Mouse (Mus musculus) hindbrain, embryonic 15.5 days (tissue): ENCODE measurements around the gene Nav2. TPM values are rescaled to one million over a fixed set of nuclear protein-coding genes. Genes with fewer than 3 reads are reported as not detected.

Experiments used
- ATAC-seq: fragments of 200-750 bp; cut with Nextera tagmentation; 2 replicates; pipeline ENCODE4 v1.8.0; 2017; ENCODE audit warnings: low read depth, moderate number of reproducible peaks, moderate TSS enrichment; ENCODE audit not compliant: low FRiP score
- H3K27ac ChIP-seq: fragments of 300-500 bp; sonication (generic); replicated peaks from 2 replicates; pipeline ENCODE4 v1.5.1; 2015; ENCODE audit warnings: mild to moderate bottlenecking, inconsistent platforms
- H3K27me3 ChIP-seq: fragments of 300-500 bp; sonication (generic); 2 replicates; pipeline ENCODE4 v1.6.1; 2015; ENCODE audit warnings: control low read depth, inconsistent platforms
- H3K36me3 ChIP-seq: fragments of 300-500 bp; sonication (generic); 2 replicates; pipeline ENCODE4 v1.6.1; 2015; ENCODE audit warnings: control low read depth, inconsistent platforms
- H3K4me1 ChIP-seq: fragments of 300-500 bp; sonication (generic); replicated peaks from 2 replicates; pipeline ENCODE4 v1.6.1; 2015; ENCODE audit warnings: control low read depth, inconsistent platforms
- H3K4me2 ChIP-seq: fragments of 300-500 bp; sonication (generic); 2 replicates; pipeline ENCODE4 v1.6.1; 2015; ENCODE audit warnings: moderate library complexity, mild to moderate bottlenecking, inconsistent platforms
- H3K4me3 ChIP-seq: fragments of 300-500 bp; sonication (generic); 2 replicates; pipeline ENCODE4 v1.5.1; 2015; ENCODE audit warnings: mild to moderate bottlenecking, inconsistent platforms
- H3K9ac ChIP-seq: fragments of 300-500 bp; sonication (generic); 2 replicates; pipeline ENCODE4 v1.6.1; 2015; ENCODE audit warnings: inconsistent platforms
- H3K9me3 ChIP-seq: fragments of 300-500 bp; sonication (generic); 2 replicates; pipeline ENCODE4 v1.6.1; 2016; ENCODE audit warnings: control low read depth, inconsistent platforms
- WGBS: fragments of 180-500 bp; shearing (Covaris S2); methylation state at CpG from one replicate; pipeline ENCODE4 v1.1.7; 2015; 5-methylcytosine and 5-hydroxymethylcytosine counted together
- polyA plus RNA-seq: library from polyadenylated mRNA; unstranded; fragments of >200 nt; fragmentation: Nextera tagmentation; extraction: Ambion mirVana; gene quantifications from 2 replicates; pipeline ENCODE4 v1.2.1, GENCODE M21; 2015

The Nav2 gene
- polyA plus RNA-seq, 1 experiment from 2014 or later, result 24.7 TPM

- no peak overlapping the region for H3K4me3 ChIP-seq
- no peak overlapping the region for H3K4me2 ChIP-seq
- WGBS, result 3% methylated on average over 6 of the region's 6 CpGs
- peaks cover 2% of the 10 kb centered on the region for H3K27me3 ChIP-seq
- peaks cover 25% of the 10 kb centered on the region for H3K4me1 ChIP-seq
- H3K9ac ChIP-seq, result no peak overlapping the region
- no peaks in the 10 kb centered on the region for H3K9me3 ChIP-seq
- H3K27ac ChIP-seq, result no peak overlapping the region
- H3K36me3 ChIP-seq, result no peaks in the 10 kb centered on the region
- ATAC-seq, result no peak
These were observed 14.4 kb upstream of the Nav2 start for GRCm38 (mm10) chr7:48894152-48894551.

GRCm38 (mm10) chr7:48894763-48895162 is 13.8 kb upstream of the Nav2 start:
- Histone ChIP-seq H3K9me3 (no peaks in the 10 kb centered on the region), H3K4me3 (no peak overlapping the region), H3K9ac (no peak overlapping the region), H3K27ac (no peak overlapping the region), H3K4me1 (peaks cover 25% of the 10 kb centered on the region), H3K27me3 (peaks cover 5% of the 10 kb centered on the region), H3K4me2 (no peak overlapping the region), H3K36me3 (no peaks in the 10 kb centered on the region)
- 81% methylated on average over 6 of the region's 6 CpGs for WGBS
- ATAC-seq, result no peak

- H3K36me3 ChIP-seq, result no peaks in the 10 kb centered on the region
- H3K4me3 ChIP-seq, result no peak overlapping the region
- WGBS, result 78% methylated on average over 4 of the region's 4 CpGs
- H3K27ac ChIP-seq, result no peak overlapping the region
- H3K4me2 ChIP-seq, result no peak overlapping the region
- H3K9me3 ChIP-seq, result no peaks in the 10 kb centered on the region
- H3K4me1 ChIP-seq, result peaks cover 25% of the 10 kb centered on the region
- no peak overlapping the region for H3K9ac ChIP-seq
- no peak for ATAC-seq
- peaks cover 7% of the 10 kb centered on the region for H3K27me3 ChIP-seq
These were observed 13.0 kb upstream of the Nav2 start for GRCm38 (mm10) chr7:48895475-48895874.

GRCm38 (mm10) chr7:48896051-48896450 is 12.5 kb upstream of the Nav2 start:
- Histone ChIP-seq H3K27ac (no peak overlapping the region), H3K4me3 (no peak overlapping the region), H3K27me3 (peaks cover 7% of the 10 kb centered on the region), H3K36me3 (no peaks in the 10 kb centered on the region), H3K9ac (no peak overlapping the region), H3K9me3 (no peaks in the 10 kb centered on the region), H3K4me2 (no peak overlapping the region), H3K4me1 (peaks cover 21% of the 10 kb centered on the region)
- no peak for ATAC-seq
- 85% methylated on average over 4 of the region's 4 CpGs for WGBS

- H3K4me2 ChIP-seq, result peak overlapping the region; percentile 13; the same call in 1 of the 2 replicates
- WGBS, result 26% methylated on average over 24 of the region's 24 CpGs
- ATAC-seq, result no peak
- H3K27me3 ChIP-seq, result peaks cover 7% of the 10 kb centered on the region
- no peaks in the 10 kb centered on the region for H3K36me3 ChIP-seq
- peaks cover 24% of the 10 kb centered on the region for H3K4me1 ChIP-seq
- no peak overlapping the region for H3K27ac ChIP-seq
- no peak overlapping the region for H3K4me3 ChIP-seq
- no peak overlapping the region for H3K9ac ChIP-seq
- no peaks in the 10 kb centered on the region for H3K9me3 ChIP-seq
These were observed 10.9 kb upstream of the Nav2 start for GRCm38 (mm10) chr7:48897539-48898163.

GRCm38 (mm10) chr7:48898416-48898815 is 10.1 kb upstream of the Nav2 start:
- H3K27ac ChIP-seq, result no peak overlapping the region
- 63% methylated on average over 9 of the region's 9 CpGs for WGBS
- no peaks in the 10 kb centered on the region for H3K9me3 ChIP-seq
- no peak overlapping the region for H3K4me3 ChIP-seq
- peaks cover 7% of the 10 kb centered on the region for H3K27me3 ChIP-seq
- H3K36me3 ChIP-seq, result no peaks in the 10 kb centered on the region
- H3K9ac ChIP-seq, result no peak overlapping the region
- no peak overlapping the region for H3K4me2 ChIP-seq
- no peak for ATAC-seq
- H3K4me1 ChIP-seq, result peaks cover 31% of the 10 kb centered on the region

- no peaks in the 10 kb centered on the region for H3K9me3 ChIP-seq
- H3K4me1 ChIP-seq, result peaks cover 31% of the 10 kb centered on the region
- ATAC-seq, result no peak
- no peak overlapping the region for H3K27ac ChIP-seq
- peaks cover 7% of the 10 kb centered on the region for H3K27me3 ChIP-seq
- no peak overlapping the region for H3K4me3 ChIP-seq
- no peaks in the 10 kb centered on the region for H3K36me3 ChIP-seq
- 74% methylated on average over 8 of the region's 8 CpGs for WGBS
- H3K4me2 ChIP-seq, result no peak overlapping the region
- no peak overlapping the region for H3K9ac ChIP-seq
These were observed 7.9 kb upstream of the Nav2 start for GRCm38 (mm10) chr7:48900408-48901167.

- Histone ChIP-seq H3K4me1 (peaks cover 24% of the 10 kb centered on the region), H3K4me3 (no peak overlapping the region), H3K9me3 (no peaks in the 10 kb centered on the region), H3K27ac (no peak overlapping the region), H3K36me3 (no peaks in the 10 kb centered on the region), H3K9ac (no peak overlapping the region), H3K4me2 (no peak overlapping the region), H3K27me3 (peaks cover 7% of the 10 kb centered on the region)
- 13% methylated on average over 2 of the region's 2 CpGs for WGBS
- no peak for ATAC-seq
These were observed 6.1 kb upstream of the Nav2 start for GRCm38 (mm10) chr7:48902454-48902853.

GRCm38 (mm10) chr7:48909342-48909671 is 791 bp downstream of the Nav2 start:
- Histone ChIP-seq H3K4me3 (no peak overlapping the region), H3K27me3 (no peaks in the 10 kb centered on the region), H3K4me1 (peaks cover 12% of the 10 kb centered on the region), H3K9ac (no peak overlapping the region), H3K36me3 (no peaks in the 10 kb centered on the region), H3K27ac (peak overlapping the region; percentile 22; the same call in 1 of the 2 replicates), H3K9me3 (no peaks in the 10 kb centered on the region), H3K4me2 (no peak overlapping the region)
- no peak for ATAC-seq
- WGBS, result 48% methylated on average over 4 of the region's 4 CpGs

GRCm38 (mm10) chr7:48910282-48910681 is 1.8 kb downstream of the Nav2 start:
- H3K27ac ChIP-seq, result peak overlapping the region; percentile 55; the same call in 1 of the 2 replicates
- peaks cover 20% of the 10 kb centered on the region for H3K4me1 ChIP-seq
- H3K4me2 ChIP-seq, result no peak overlapping the region
- H3K36me3 ChIP-seq, result no peaks in the 10 kb centered on the region
- H3K27me3 ChIP-seq, result no peaks in the 10 kb centered on the region
- ATAC-seq, result no peak
- H3K9me3 ChIP-seq, result no peaks in the 10 kb centered on the region
- H3K4me3 ChIP-seq, result no peak overlapping the region
- H3K9ac ChIP-seq, result no peak overlapping the region
- WGBS, result 37% methylated on average over 6 of the region's 6 CpGs

- H3K4me2 ChIP-seq, result no peak overlapping the region
- H3K9me3 ChIP-seq, result no peaks in the 10 kb centered on the region
- no peak overlapping the region for H3K4me3 ChIP-seq
- peaks cover 28% of the 10 kb centered on the region for H3K4me1 ChIP-seq
- H3K27ac ChIP-seq, result no peak overlapping the region
- H3K36me3 ChIP-seq, result no peaks in the 10 kb centered on the region
- no peak overlapping the region for H3K9ac ChIP-seq
- ATAC-seq, result no peak
- no peaks in the 10 kb centered on the region for H3K27me3 ChIP-seq
These were observed 2.6 kb downstream of the Nav2 start for GRCm38 (mm10) chr7:48911146-48911545.

GRCm38 (mm10) chr7:48914630-48915506 is 6.4 kb downstream of the Nav2 start:
- WGBS, result 34% methylated on average over 12 of the region's 12 CpGs
- Histone ChIP-seq H3K27ac (no peak overlapping the region), H3K4me1 (peaks cover 25% of the 10 kb centered on the region), H3K4me3 (no peak overlapping the region), H3K27me3 (no peaks in the 10 kb centered on the region), H3K9me3 (no peaks in the 10 kb centered on the region), H3K4me2 (no peak overlapping the region), H3K9ac (no peak overlapping the region), H3K36me3 (no peaks in the 10 kb centered on the region)
- ATAC-seq, result 0 out of 2 replicates have a peak, but pooled peaks have one; percentile 62
